Mouse (Mus musculus) cerebellum, postnatal 10 days (tissue): ENCODE data around the gene Naa11.

Experiments used
- DNase-seq, 2 experiments: peaks; one replicate each; pipeline ENCODE4 v3.0.0; 2021; ENCODE audit warnings: mixed read lengths in 2 of 2

Naa11 gene

DNA sequence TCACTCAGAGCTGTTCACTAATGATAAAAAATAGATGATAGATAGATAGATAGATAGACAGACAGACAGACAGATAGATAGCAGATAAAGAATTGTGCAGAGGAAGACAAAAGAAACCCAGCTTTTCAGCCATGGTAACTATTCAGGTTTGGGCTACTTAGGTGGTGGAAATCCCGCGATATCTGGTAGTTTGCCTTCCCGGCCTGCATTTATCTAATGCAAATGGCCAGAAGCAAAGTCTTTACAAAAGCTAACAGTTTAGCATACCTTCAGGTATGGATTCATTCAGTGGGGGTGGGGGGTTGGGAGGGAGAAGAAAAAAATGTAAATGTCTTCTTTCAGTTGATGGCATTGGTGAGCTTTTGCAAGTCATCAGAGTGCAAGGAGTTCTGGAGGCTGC is 48.0 kb downstream of the Naa11 start:
- DNase-seq, result no peak

DNA sequence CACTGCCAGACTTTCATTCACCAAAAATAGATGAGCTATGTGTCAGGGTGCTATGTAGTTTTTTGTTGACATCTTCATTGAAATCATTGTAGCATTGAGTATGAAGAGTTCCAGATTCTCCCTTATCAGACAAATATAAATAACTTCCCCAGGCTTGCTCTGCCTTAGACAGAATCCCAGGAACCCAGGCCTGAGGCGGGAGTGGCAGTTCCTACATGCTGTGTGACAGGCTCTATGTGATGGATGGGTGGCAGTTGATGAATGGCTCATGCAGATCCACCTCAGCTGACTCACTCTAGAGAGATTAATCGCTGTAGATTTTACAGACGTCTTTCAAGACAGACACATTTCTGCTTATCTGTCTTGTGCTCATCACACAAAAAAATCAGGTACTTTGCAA is 57.4 kb downstream of the Naa11 start:
- DNase-seq, result no peak
